12 mouse cellular contexts compared by ENCODE assay signal in the genomic region with DNA sequence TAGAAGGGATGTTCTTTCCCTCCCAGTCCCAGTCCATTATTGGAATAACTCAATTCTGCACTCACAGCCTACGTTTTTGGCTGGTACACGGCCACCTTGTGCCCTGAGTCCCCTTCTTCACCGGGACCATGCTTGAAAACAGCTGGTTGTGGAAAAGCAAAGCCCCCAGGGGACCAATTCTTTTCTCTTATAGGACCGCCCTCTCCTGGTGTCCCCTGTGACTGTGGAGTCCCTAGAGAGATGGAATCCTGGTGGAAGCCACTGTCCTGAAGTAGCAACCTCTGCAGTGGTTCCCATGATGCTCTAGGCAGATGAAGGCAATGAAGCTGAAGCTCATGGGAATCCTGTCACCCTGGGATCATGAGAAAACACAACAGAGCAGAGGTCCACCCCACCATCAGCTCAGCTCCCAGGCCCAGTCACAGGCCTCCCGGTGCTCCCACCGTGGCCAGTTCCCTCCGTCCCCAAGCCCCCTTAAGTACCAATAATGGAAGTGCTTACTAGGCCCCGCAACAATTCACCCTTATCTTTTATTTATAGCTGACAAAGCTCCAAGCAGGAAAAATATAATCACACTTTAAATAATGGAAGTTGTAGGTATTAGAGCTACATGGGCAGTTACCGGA.
"Had no signal": no experiment of that assay in that cellular context is flagged by ENCODE, and none has a peak within 500 bp of the region (broad histone marks: within the 10 kb centered on the region; RNA-seq: fewer than 3 reads in every experiment).

No protein-coding gene starts in this region.

- H3K27me3 ChIP-seq: kidney, embryonic 15.5 days; limb, embryonic 13.5 days; midbrain, embryonic 13.5 days; stomach, embryonic 15.5 days had no signal

- H3K4me1 ChIP-seq: kidney, embryonic 15.5 days; limb, embryonic 13.5 days; stomach, embryonic 15.5 days had no signal

- H3K9me3 ChIP-seq: kidney, embryonic 15.5 days; limb, embryonic 13.5 days; midbrain, embryonic 13.5 days; stomach, embryonic 15.5 days had no signal

- H3K4me2 ChIP-seq: kidney, embryonic 15.5 days; limb, embryonic 13.5 days; midbrain, embryonic 13.5 days; stomach, embryonic 15.5 days had no signal

- H3K36me3 ChIP-seq: kidney, embryonic 15.5 days; limb, embryonic 13.5 days; midbrain, embryonic 13.5 days; stomach, embryonic 15.5 days had no signal

- ATAC-seq: midbrain, embryonic 13.5 days had no signal

- H3K27ac ChIP-seq: kidney, embryonic 15.5 days; limb, embryonic 13.5 days; liver, embryonic 14.5 days; midbrain, embryonic 13.5 days; stomach, embryonic 15.5 days had no signal

- H3K9ac ChIP-seq: kidney, embryonic 15.5 days; limb, embryonic 13.5 days; liver, embryonic 14.5 days; midbrain, embryonic 13.5 days; stomach, embryonic 15.5 days had no signal

- DNase-seq: kidney, adult 2 months; kidney, postnatal 14 days; left cerebral cortex, postnatal 4 days; lung, adult 18-20 months; right cerebral cortex, postnatal 14 days; thymus, adult 2 months; thymus, postnatal 25 days had no signal

- H3K4me3 ChIP-seq: kidney, embryonic 15.5 days; limb, embryonic 13.5 days; midbrain, embryonic 13.5 days; stomach, embryonic 15.5 days had no signal
